Mouse (Mus musculus): Measurements from ENCODE around the gene Cep135.

Cep135 gene

GRCm38 (mm10) chr5:76681895-76682656 lies 93.6 kb downstream of the Cep135 start:
- no peaks in the 10 kb centered on the region for H3K4me1 ChIP-seq (replicated peaks; ENCODE audit: low read depth, low read length)
- H3K4me3 ChIP-seq (replicated peaks; ENCODE audit: low read length): no peak overlapping the region
- no peaks in the 10 kb centered on the region for H3K36me3 ChIP-seq (ENCODE audit: insufficient read depth, low read length)
- H3K9me3 ChIP-seq (ENCODE audit: low read length): no peaks in the 10 kb centered on the region
- no peak for TF ChIP-seq NANOG (IDR thresholded peaks at IDR 0.05; ENCODE audit: borderline replicate concordance, low read length)
- TF ChIP-seq POU5F1 (IDR thresholded peaks at IDR 0.05; ENCODE audit: borderline replicate concordance, low read length): no peak
- no peak for TF ChIP-seq CTCF (conservative IDR thresholded peaks at IDR 0.05; ENCODE audit: low read length)
- H3K27me3 ChIP-seq (ENCODE audit: insufficient read depth, low read length): no peaks in the 10 kb centered on the region

DNA sequence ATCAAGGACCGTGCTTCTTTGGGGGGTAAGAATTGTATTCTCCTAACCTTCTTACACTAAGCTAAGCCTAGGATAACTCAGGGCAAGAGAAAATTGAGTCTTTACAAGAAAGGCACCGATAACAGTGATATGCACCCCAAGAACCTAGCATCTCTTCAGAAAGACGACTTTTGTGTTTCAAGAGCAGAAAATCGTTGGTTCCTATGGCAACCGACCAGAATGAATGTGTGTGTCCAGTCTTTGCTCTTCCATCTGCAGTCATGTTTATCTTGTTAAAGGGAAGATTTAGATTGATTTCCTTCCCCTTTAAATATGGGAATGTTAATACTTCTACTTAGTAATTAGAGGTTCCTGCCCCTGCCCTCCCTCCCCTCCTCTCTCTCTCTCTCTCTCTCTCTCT lies 95.0 kb downstream of the Cep135 start:
- TF ChIP-seq CTCF (conservative IDR thresholded peaks at IDR 0.05; ENCODE audit: low read length): no peak
- no peak for TF ChIP-seq POU5F1 (IDR thresholded peaks at IDR 0.05; ENCODE audit: borderline replicate concordance, low read length)
- no peak for TF ChIP-seq NANOG (IDR thresholded peaks at IDR 0.05; ENCODE audit: borderline replicate concordance, low read length)

DNA sequence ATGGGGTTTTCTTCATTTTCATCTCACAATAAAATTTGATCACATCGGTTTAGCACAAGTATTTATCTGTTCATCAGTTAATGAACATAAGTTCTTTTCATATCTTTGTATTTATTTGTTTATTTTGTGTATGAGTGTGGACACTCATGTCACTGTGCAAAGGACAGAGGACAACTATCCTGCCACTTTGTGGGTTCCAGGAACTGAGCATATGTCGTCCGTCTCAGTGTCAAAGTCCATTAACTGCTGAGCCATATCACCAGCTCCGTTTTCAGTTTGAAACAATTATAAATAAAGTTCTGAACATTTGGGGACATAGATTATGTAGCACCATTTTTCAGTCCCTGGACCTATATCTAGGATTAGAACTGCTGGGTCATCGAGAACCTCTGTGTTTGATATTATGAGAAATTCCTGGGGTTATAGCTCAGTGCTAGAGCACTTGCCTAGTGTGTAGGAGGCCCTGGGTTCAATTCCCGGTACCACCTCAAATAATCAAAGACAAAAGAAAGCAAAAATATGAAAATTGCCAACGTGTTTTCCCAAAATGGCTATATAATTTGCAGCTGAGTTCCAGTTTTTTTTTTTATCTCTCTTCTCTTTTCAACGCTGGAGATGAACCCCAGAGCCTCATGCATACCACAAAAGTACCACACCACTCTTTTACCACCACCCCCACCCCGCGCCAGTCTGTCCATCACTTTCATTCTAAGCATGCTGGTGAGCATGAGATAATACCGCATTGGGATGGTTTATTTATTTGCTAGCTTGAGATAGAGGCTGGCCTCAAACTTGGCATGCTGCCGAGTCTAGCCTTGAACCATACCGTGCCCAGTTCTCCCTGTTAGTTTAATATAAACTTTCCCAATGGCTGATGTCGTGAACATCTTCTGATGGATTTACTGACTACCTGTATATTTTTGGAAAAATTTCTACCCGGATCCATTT lies 96.4 kb downstream of the Cep135 start:
- H3K4me3 ChIP-seq (replicated peaks; ENCODE audit: low read length): no peak overlapping the region
- H3K36me3 ChIP-seq (ENCODE audit: insufficient read depth, low read length): no peaks in the 10 kb centered on the region
- H3K4me1 ChIP-seq (replicated peaks; ENCODE audit: low read depth, low read length): no peaks in the 10 kb centered on the region
- no peaks in the 10 kb centered on the region for H3K9me3 ChIP-seq (ENCODE audit: low read length)
- TF ChIP-seq POU5F1 (IDR thresholded peaks at IDR 0.05; ENCODE audit: borderline replicate concordance, low read length) (no peak), NANOG (IDR thresholded peaks at IDR 0.05; ENCODE audit: borderline replicate concordance, low read length) (no peak), CTCF (conservative IDR thresholded peaks at IDR 0.05; ENCODE audit: low read length) (no peak)
- H3K27me3 ChIP-seq (ENCODE audit: insufficient read depth, low read length): no peaks in the 10 kb centered on the region

More for the DNA sequence above, 95.0 kb downstream of the Cep135 start:
- Histone ChIP-seq H3K4me1 (replicated peaks; ENCODE audit: low read depth, low read length) (no peaks in the 10 kb centered on the region), H3K36me3 (ENCODE audit: insufficient read depth, low read length) (no peaks in the 10 kb centered on the region), H3K4me3 (replicated peaks; ENCODE audit: low read length) (no peak overlapping the region), H3K9me3 (ENCODE audit: low read length) (no peaks in the 10 kb centered on the region), H3K27me3 (ENCODE audit: insufficient read depth, low read length) (no peaks in the 10 kb centered on the region)

DNA sequence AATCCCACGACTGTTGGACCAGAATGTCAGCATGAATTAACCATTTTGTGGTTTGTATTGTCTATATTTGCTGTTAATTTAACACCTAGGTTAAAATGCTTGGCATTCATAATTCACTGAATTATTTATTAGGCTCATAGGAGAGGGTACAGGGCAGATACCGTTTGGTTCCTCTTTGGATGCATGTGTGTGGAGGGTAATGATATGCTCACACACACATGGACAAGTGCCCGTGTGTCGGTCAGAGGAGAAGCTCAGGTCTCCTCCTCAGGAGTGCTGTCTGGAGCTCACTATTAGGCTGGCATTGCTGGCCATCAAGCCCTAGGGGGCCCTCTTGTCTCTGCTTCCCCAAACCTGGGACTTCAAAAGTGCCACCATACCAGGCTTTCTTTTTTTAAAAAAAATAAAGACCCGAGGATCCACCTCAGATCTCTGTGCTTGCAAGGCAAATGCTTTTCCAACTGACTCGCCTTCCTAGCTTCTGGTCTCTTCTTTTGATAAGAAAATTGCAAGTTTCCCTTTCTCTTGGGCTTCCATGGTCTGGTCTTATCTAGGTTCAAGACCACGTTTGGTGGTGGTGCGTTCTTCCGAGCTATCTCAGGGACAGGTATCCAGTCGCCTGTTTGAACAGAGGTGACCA lies 99.6 kb downstream of the Cep135 start:
- TF ChIP-seq CTCF (conservative IDR thresholded peaks at IDR 0.05; ENCODE audit: low read length): no peak
- no peak for TF ChIP-seq NANOG (IDR thresholded peaks at IDR 0.05; ENCODE audit: borderline replicate concordance, low read length)
- no peak for TF ChIP-seq POU5F1 (IDR thresholded peaks at IDR 0.05; ENCODE audit: borderline replicate concordance, low read length)
- Histone ChIP-seq H3K4me3 (replicated peaks; ENCODE audit: low read length) (no peak overlapping the region), H3K9me3 (ENCODE audit: low read length) (no peaks in the 10 kb centered on the region), H3K27me3 (ENCODE audit: insufficient read depth, low read length) (no peaks in the 10 kb centered on the region), H3K36me3 (ENCODE audit: insufficient read depth, low read length) (no peaks in the 10 kb centered on the region), H3K4me1 (replicated peaks; ENCODE audit: low read depth, low read length) (no peaks in the 10 kb centered on the region)

DNA sequence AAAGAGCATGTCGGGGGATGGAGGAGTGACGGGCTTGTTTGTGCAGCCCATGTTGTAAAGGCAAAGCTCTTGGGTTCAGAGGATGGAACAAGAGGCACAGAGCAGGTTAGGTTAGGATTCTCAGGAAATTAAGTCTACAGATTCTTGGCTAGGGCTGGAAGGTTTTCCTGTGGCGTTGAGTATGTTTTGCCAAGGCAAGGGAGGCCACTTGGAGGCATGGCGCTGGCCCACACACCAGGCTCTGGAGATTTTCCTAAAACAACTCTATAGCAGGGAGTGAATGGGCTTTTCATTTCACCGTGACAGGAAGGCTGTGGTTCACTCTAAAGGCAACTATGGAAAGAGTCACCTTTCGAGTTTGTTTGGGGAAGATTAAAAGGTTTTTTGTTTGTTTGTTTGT lies 100.1 kb downstream of the Cep135 start:
- Histone ChIP-seq H3K27me3 (ENCODE audit: insufficient read depth, low read length) (no peaks in the 10 kb centered on the region), H3K9me3 (ENCODE audit: low read length) (no peaks in the 10 kb centered on the region), H3K36me3 (ENCODE audit: insufficient read depth, low read length) (no peaks in the 10 kb centered on the region), H3K4me3 (replicated peaks; ENCODE audit: low read length) (no peak overlapping the region), H3K4me1 (replicated peaks; ENCODE audit: low read depth, low read length) (no peaks in the 10 kb centered on the region)
- TF ChIP-seq POU5F1 (IDR thresholded peaks at IDR 0.05; ENCODE audit: borderline replicate concordance, low read length) (no peak), CTCF (conservative IDR thresholded peaks at IDR 0.05; ENCODE audit: low read length) (no peak), NANOG (IDR thresholded peaks at IDR 0.05; ENCODE audit: borderline replicate concordance, low read length) (no peak)

GRCm38 (mm10) chr5:76690177-76690593 lies 101.7 kb downstream of the Cep135 start:
- H3K9me3 ChIP-seq (ENCODE audit: low read length): no peaks in the 10 kb centered on the region
- H3K36me3 ChIP-seq (ENCODE audit: insufficient read depth, low read length): no peaks in the 10 kb centered on the region
- H3K27me3 ChIP-seq (ENCODE audit: insufficient read depth, low read length): no peaks in the 10 kb centered on the region
- TF ChIP-seq CTCF (conservative IDR thresholded peaks at IDR 0.05; ENCODE audit: low read length) (no peak), NANOG (IDR thresholded peaks at IDR 0.05; ENCODE audit: borderline replicate concordance, low read length) (no peak), POU5F1 (IDR thresholded peaks at IDR 0.05; ENCODE audit: borderline replicate concordance, low read length) (no peak)
- no peak overlapping the region for H3K4me3 ChIP-seq (replicated peaks; ENCODE audit: low read length)
- no peaks in the 10 kb centered on the region for H3K4me1 ChIP-seq (replicated peaks; ENCODE audit: low read depth, low read length)

DNA sequence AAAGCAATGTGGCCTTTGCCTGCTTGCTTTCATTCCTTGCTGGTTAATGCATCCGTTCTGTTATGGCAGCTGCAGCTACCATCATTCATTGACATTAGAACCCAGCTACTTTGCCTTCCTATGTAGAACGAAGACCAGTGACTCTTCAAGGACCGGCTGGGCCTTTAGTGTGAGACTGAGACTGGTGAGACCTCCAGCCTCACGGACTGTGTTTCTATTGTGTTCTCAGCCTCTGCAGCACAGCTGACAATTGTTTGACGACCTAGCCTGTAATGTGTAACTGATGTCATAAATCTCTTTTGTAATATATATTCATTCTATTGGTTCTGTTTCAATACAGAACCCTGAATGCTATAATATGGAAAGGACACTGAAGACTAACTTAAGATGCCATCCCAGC lies 102.8 kb downstream of the Cep135 start:
- Histone ChIP-seq H3K27me3 (ENCODE audit: insufficient read depth, low read length) (no peaks in the 10 kb centered on the region), H3K4me3 (replicated peaks; ENCODE audit: low read length) (no peak overlapping the region), H3K9me3 (ENCODE audit: low read length) (peaks cover 5% of the 10 kb centered on the region), H3K4me1 (replicated peaks; ENCODE audit: low read depth, low read length) (no peaks in the 10 kb centered on the region), H3K36me3 (ENCODE audit: insufficient read depth, low read length) (no peaks in the 10 kb centered on the region)
- TF ChIP-seq CTCF (conservative IDR thresholded peaks at IDR 0.05; ENCODE audit: low read length) (no peak), NANOG (IDR thresholded peaks at IDR 0.05; ENCODE audit: borderline replicate concordance, low read length) (no peak), POU5F1 (IDR thresholded peaks at IDR 0.05; ENCODE audit: borderline replicate concordance, low read length) (no peak)

Data from E14TG2a.4 (cell line).